In the genomic region with DNA sequence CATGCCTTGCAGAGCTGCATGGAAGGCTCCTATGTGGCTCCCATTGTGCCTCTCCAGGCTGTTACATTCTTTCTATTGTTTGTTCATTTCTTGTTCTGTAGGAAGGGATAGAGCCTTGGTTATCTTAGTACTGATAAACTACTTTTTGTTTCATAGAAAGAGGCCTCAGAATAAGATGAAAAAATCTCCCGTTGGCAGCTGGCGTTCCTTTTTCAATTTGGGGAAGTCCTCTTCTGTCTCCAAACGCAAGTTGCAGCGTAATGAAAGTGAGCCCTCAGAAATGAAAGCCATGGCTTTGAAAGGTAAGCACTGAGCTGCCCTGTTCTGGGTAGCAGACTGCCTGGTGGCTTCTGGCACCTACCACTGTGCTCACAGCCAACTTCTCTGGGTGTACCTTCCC, we compare ENCODE assay signal across 20 mouse cellular contexts.
"Had no signal": no experiment of that assay in that cellular context is flagged by ENCODE, and none has a peak within 500 bp of the region (broad histone marks: within the 10 kb centered on the region; RNA-seq: fewer than 3 reads in every experiment).

No protein-coding gene starts in this region.

- H3K9ac ChIP-seq: lung, embryonic 14.5 days; midbrain, embryonic 12.5 days; neural tube, embryonic 13.5 days; neural tube, embryonic 15.5 days had no signal

- H3K9me3 ChIP-seq: megakaryocyte, embryonic 14.5 days; midbrain, embryonic 10.5 days; midbrain, embryonic 12.5 days; neural tube, embryonic 13.5 days; neural tube, embryonic 15.5 days had no signal

- H3K4me1 ChIP-seq: megakaryocyte, embryonic 14.5 days had no signal

- ATAC-seq: midbrain, embryonic 16.5 days had no signal

- H3K4me2 ChIP-seq: lung, embryonic 14.5 days; midbrain, embryonic 12.5 days; neural tube, embryonic 13.5 days; neural tube, embryonic 15.5 days had no signal

- DNase-seq: lung, adult 18-20 months; lung, embryonic 14.5 days; lung, postnatal 10 days; lung, postnatal 4 days; midbrain, embryonic 14.5 days; retina, postnatal 1 day; right cerebral cortex, adult 18-20 months; right cerebral cortex, postnatal 25 days; right cerebral cortex, postnatal 4 days; spleen, adult 18-20 months; thymus, adult 18-20 months; thymus, postnatal 14 days; thymus, postnatal 36 days had no signal

- H3K27me3 ChIP-seq: midbrain, embryonic 12.5 days; neural tube, embryonic 13.5 days; neural tube, embryonic 15.5 days had no signal

- H3K4me3 ChIP-seq: megakaryocyte, embryonic 14.5 days; midbrain, embryonic 10.5 days; midbrain, embryonic 12.5 days; myocyte; neural tube, embryonic 13.5 days; neural tube, embryonic 15.5 days had no signal

- H3K27ac ChIP-seq: midbrain, embryonic 10.5 days; midbrain, embryonic 12.5 days; neural tube, embryonic 13.5 days; neural tube, embryonic 15.5 days had no signal
